Mouse (Mus musculus): ENCODE measurements around the gene Hoxa9.

- TF ChIP-seq CTCF (IDR thresholded peaks at IDR 0.05; ENCODE audit: low read depth): no peak
- no peak for TF ChIP-seq EP300 (IDR thresholded peaks at IDR 0.05; ENCODE audit: low read depth)
Measured at GRCm38 (mm10) chr6:52239625-52240388, 8.9 kb upstream of the Hoxa9 start.
